Mouse (Mus musculus) thymus, postnatal 0 days (tissue): ENCODE measurements around the gene Gm13283. TPM values are rescaled to one million over a fixed set of nuclear protein-coding genes. Genes with fewer than 3 reads are reported as not detected.

Source experiments
- polyA plus RNA-seq: library from polyadenylated mRNA; unstranded; fragments of >200 nt; fragmentation: Nextera tagmentation; extraction: Ambion mirVana; gene quantifications from 2 replicates; pipeline ENCODE4 v1.2.1, GENCODE M21; 2015

Gm13283 gene
- polyA plus RNA-seq, 1 experiment from 2014 or later, result 0.33 TPM

Other genes starting within 250 kb of the Gm13283 start
- gene Ifnb1, start 237.3 kb upstream of the Gm13283 start, polyA plus RNA-seq, result not detected in 2 replicates
- gene Ifna15, start 201.9 kb upstream of the Gm13283 start, polyA plus RNA-seq, result not detected in 2 replicates
- gene Ifna14, start 188.3 kb upstream of the Gm13283 start, polyA plus RNA-seq, result not detected in 2 replicates
- 0.24 TPM in 1 of 2 replicates, not detected in the other for gene Ifna9, start 167.7 kb upstream of the Gm13283 start, polyA plus RNA-seq
- gene Ifna12, start 156.7 kb upstream of the Gm13283 start, polyA plus RNA-seq, result not detected in 2 replicates
- gene C87499, start 125.7 kb upstream of the Gm13283 start, polyA plus RNA-seq, result not detected in 2 replicates
- gene Ifna13, start 115.7 kb upstream of the Gm13283 start, polyA plus RNA-seq, result not detected in 2 replicates
- not detected in 2 replicates for gene Ifna16, start 83.2 kb upstream of the Gm13283 start, polyA plus RNA-seq
- not detected in 2 replicates for gene Ifna2, start 76.2 kb upstream of the Gm13283 start, polyA plus RNA-seq
- not detected in 2 replicates for gene Ifnab, start 68.8 kb upstream of the Gm13283 start, polyA plus RNA-seq
- 0.63 and 0.85 TPM in 2 replicates for gene Gm26566, start 38.3 kb upstream of the Gm13283 start, polyA plus RNA-seq
- 55.8 and 59.5 TPM in 2 replicates for gene Klhl9, start 37.7 kb upstream of the Gm13283 start, polyA plus RNA-seq
- not detected in 2 replicates for gene Gm13271, start 5.3 kb upstream of the Gm13283 start, polyA plus RNA-seq
- gene Gm13290, start 13.7 kb downstream of the Gm13283 start, polyA plus RNA-seq, result 0.18 and 0.36 TPM in 2 replicates
- not detected in 2 replicates for gene Gm13289, start 16.8 kb downstream of the Gm13283 start, polyA plus RNA-seq
- gene Gm13272, start 19.7 kb downstream of the Gm13283 start, polyA plus RNA-seq, result not detected in 2 replicates
- gene Ifnz, start 22.0 kb downstream of the Gm13283 start, polyA plus RNA-seq, result 0.23 and 0.31 TPM in 2 replicates
- not detected in 2 replicates for gene Gm13276, start 25.6 kb downstream of the Gm13283 start, polyA plus RNA-seq
- gene Gm13277, start 28.5 kb downstream of the Gm13283 start, polyA plus RNA-seq, result not detected in 2 replicates
- gene Gm13278, start 31.4 kb downstream of the Gm13283 start, polyA plus RNA-seq, result not detected in 2 replicates
- gene Gm13275, start 34.4 kb downstream of the Gm13283 start, polyA plus RNA-seq, result not detected in 2 replicates
- gene Gm13279, start 37.3 kb downstream of the Gm13283 start, polyA plus RNA-seq, result not detected in 2 replicates
- 0.64 and 1.4 TPM in 2 replicates for gene Gm13285, start 39.5 kb downstream of the Gm13283 start, polyA plus RNA-seq
- gene Gm13287, start 43.1 kb downstream of the Gm13283 start, polyA plus RNA-seq, result not detected in 2 replicates
- not detected in 2 replicates for gene Gm13288, start 45.4 kb downstream of the Gm13283 start, polyA plus RNA-seq
- not detected in 2 replicates for gene Ifna7, start 56.1 kb downstream of the Gm13283 start, polyA plus RNA-seq
- gene Ifna11, start 59.8 kb downstream of the Gm13283 start, polyA plus RNA-seq, result not detected in 2 replicates
- not detected in 2 replicates for gene Ifna6, start 67.3 kb downstream of the Gm13283 start, polyA plus RNA-seq
- not detected in 2 replicates for gene Ifna5, start 75.4 kb downstream of the Gm13283 start, polyA plus RNA-seq
- gene Ifna4, start 81.7 kb downstream of the Gm13283 start, polyA plus RNA-seq, result not detected in 2 replicates
- not detected in 2 replicates for gene Ifna1, start 90.0 kb downstream of the Gm13283 start, polyA plus RNA-seq
- gene Ifne, start 120.1 kb downstream of the Gm13283 start, polyA plus RNA-seq, result not detected in 2 replicates